Mouse (Mus musculus) splenic B cell, adult 2 months (primary cell): Measurements from ENCODE around the gene Dis3l2.
A peak's percentile ranks its signal among the peaks of the same experiment; 100 is the strongest.

Source experiments
- DNase-seq: peaks from one replicate; pipeline ENCODE4 v3.0.0-alpha.2; 2011; ENCODE audit warnings: low read depth, low spot score
- H3K27me3 ChIP-seq: 2 replicates; pipeline ENCODE4 v1.6.1; 2012; ENCODE audit warnings: mild to moderate bottlenecking, low read length, moderate library complexity, mixed read lengths; ENCODE audit not compliant: control insufficient read depth, poor library complexity, insufficient read depth, severe bottlenecking
- H3K36me3 ChIP-seq: 2 replicates; pipeline ENCODE4 v1.6.1; 2012; ENCODE audit warnings: mild to moderate bottlenecking, low read length, moderate library complexity, mixed read lengths; ENCODE audit not compliant: control insufficient read depth, poor library complexity, insufficient read depth, severe bottlenecking

Dis3l2 gene

GRCm38 (mm10) chr1:86916355-86916984 is 212.9 kb downstream of the Dis3l2 start:
- Histone ChIP-seq H3K36me3 (no peaks in the 10 kb centered on the region), H3K27me3 (no peaks in the 10 kb centered on the region)
- DNase-seq: no peak

GRCm38 (mm10) chr1:86925776-86926175 is 222.2 kb downstream of the Dis3l2 start:
- Histone ChIP-seq H3K36me3 (no peaks in the 10 kb centered on the region), H3K27me3 (0 out of 2 replicates have a peak, but pooled peaks cover 2% of the 10 kb centered on the region)
- no peak for DNase-seq

- H3K27me3 ChIP-seq: 0 out of 2 replicates have a peak, but pooled peaks cover 2% of the 10 kb centered on the region
- no peaks in the 10 kb centered on the region; the same call in 1 of the 2 replicates for H3K36me3 ChIP-seq
- DNase-seq: no peak
These were observed 228.2 kb downstream of the Dis3l2 start for GRCm38 (mm10) chr1:86931606-86932379.

- H3K27me3 ChIP-seq: 0 out of 2 replicates have a peak, but pooled peaks cover 2% of the 10 kb centered on the region
- H3K36me3 ChIP-seq: no peaks in the 10 kb centered on the region; the same call in 1 of the 2 replicates
- DNase-seq: no peak
These were observed 229.2 kb downstream of the Dis3l2 start for GRCm38 (mm10) chr1:86932810-86933209.

GRCm38 (mm10) chr1:86933656-86934055 is 230.0 kb downstream of the Dis3l2 start:
- Histone ChIP-seq H3K36me3 (no peaks in the 10 kb centered on the region; the same call in 1 of the 2 replicates), H3K27me3 (0 out of 2 replicates have a peak, but pooled peaks cover 2% of the 10 kb centered on the region)

GRCm38 (mm10) chr1:86951501-86952205 is 248.0 kb downstream of the Dis3l2 start:
- DNase-seq: no peak
- no peaks in the 10 kb centered on the region for H3K27me3 ChIP-seq
- no peaks in the 10 kb centered on the region for H3K36me3 ChIP-seq

More at GRCm38 (mm10) chr1:86933656-86934055, 230.0 kb downstream of the Dis3l2 start:
- no peak for DNase-seq

- Histone ChIP-seq H3K27me3 (no peaks in the 10 kb centered on the region), H3K36me3 (no peaks in the 10 kb centered on the region)
- no peak for DNase-seq
These were observed 252.2 kb downstream of the Dis3l2 start for GRCm38 (mm10) chr1:86955801-86956200.

- H3K36me3 ChIP-seq: no peaks in the 10 kb centered on the region
- no peak for DNase-seq
- no peaks in the 10 kb centered on the region for H3K27me3 ChIP-seq
These were observed 264.8 kb downstream of the Dis3l2 start for GRCm38 (mm10) chr1:86968261-86968964.

GRCm38 (mm10) chr1:86969173-86969725 is 265.6 kb downstream of the Dis3l2 start:
- Histone ChIP-seq H3K27me3 (no peaks in the 10 kb centered on the region), H3K36me3 (no peaks in the 10 kb centered on the region)
- no peak for DNase-seq

GRCm38 (mm10) chr1:86972693-86973092 is 269.1 kb downstream of the Dis3l2 start:
- Histone ChIP-seq H3K36me3 (no peaks in the 10 kb centered on the region), H3K27me3 (no peaks in the 10 kb centered on the region)
- peak; percentile 10 for DNase-seq

- Histone ChIP-seq H3K27me3 (no peaks in the 10 kb centered on the region), H3K36me3 (no peaks in the 10 kb centered on the region)
- DNase-seq: no peak
These were observed 273.4 kb downstream of the Dis3l2 start for GRCm38 (mm10) chr1:86977018-86977417.

- H3K36me3 ChIP-seq: no peaks in the 10 kb centered on the region
- no peaks in the 10 kb centered on the region for H3K27me3 ChIP-seq
- DNase-seq: no peak
These were observed 282.8 kb downstream of the Dis3l2 start for GRCm38 (mm10) chr1:86986372-86986771.

- no peak for DNase-seq
- H3K27me3 ChIP-seq: no peaks in the 10 kb centered on the region
- H3K36me3 ChIP-seq: no peaks in the 10 kb centered on the region
These were observed 289.2 kb downstream of the Dis3l2 start for GRCm38 (mm10) chr1:86992849-86993248.

GRCm38 (mm10) chr1:86994023-86994422 is 290.4 kb downstream of the Dis3l2 start:
- no peaks in the 10 kb centered on the region for H3K27me3 ChIP-seq
- DNase-seq: no peak
- H3K36me3 ChIP-seq: no peaks in the 10 kb centered on the region
